Mouse (Mus musculus): Measurements from ENCODE around the gene Krcc1. TPM values are rescaled to one million over a fixed set of nuclear protein-coding genes. Genes with fewer than 3 reads are reported as not detected.
A peak's percentile ranks its signal among the peaks of the same experiment; 100 is the strongest.

Gene Krcc1
- total RNA-seq (2022): 10 to 100 TPM; 15.5 to 22.7 (median 17.5) TPM

GRCm38 (mm10) chr6:71271389-71272315, at the start of gene Krcc1:
Krcc1 (plus strand) TSS chr6:71271677.
- DNase-seq (ENCODE audit: low spot score in 2 of 2): peak; percentile 96

DNA sequence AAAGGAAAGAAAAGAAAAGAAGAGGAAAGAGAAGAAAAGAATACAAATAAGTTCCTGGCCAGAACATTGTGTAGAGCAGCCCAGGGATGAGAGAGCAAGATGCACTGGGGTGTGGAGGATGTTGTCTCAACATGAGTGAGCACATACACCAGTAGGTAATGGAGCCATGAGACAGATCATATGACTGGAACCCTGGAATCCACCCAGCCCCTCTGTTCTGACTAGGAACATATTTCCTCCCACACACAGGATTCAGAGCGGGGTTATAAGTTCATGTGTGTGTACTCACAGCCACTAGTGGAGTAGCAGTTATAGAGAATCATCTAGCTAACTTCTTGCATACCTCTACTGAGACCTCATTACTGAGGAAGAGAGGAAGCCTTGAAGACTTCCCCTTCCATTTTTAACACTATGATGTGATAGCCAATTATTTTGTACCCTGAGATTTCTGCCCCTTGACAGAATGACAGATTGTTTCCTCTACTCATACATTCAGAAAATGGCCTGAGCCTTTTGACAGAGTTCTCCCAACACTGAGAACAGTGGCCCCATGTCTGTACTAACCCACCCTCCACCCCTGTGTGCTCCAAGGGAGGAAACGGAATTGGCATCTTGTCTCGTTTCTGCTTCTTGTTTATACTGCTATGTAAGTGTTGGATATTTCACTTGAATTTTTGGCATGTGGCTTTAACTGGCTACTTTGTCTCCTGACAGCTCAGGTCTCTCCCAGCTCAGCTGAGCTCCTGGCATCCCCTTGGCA, 47.1 kb upstream of the Krcc1 start:
- DNase-seq (ENCODE audit: low spot score in 2 of 2): no peak

GRCm38 (mm10) chr6:71226544-71226943, 44.9 kb upstream of the Krcc1 start:
- DNase-seq (ENCODE audit: low spot score in 2 of 2): no peak

- DNase-seq (ENCODE audit: low spot score in 2 of 2): no peak
Observed at GRCm38 (mm10) chr6:71227157-71227770, 44.2 kb upstream of the Krcc1 start.

- no peak for DNase-seq (ENCODE audit: low spot score in 2 of 2)
Observed at GRCm38 (mm10) chr6:71235121-71235520, 36.4 kb upstream of the Krcc1 start.

GRCm38 (mm10) chr6:71235944-71236343, 35.5 kb upstream of the Krcc1 start:
- DNase-seq (ENCODE audit: low spot score in 2 of 2): no peak

DNA sequence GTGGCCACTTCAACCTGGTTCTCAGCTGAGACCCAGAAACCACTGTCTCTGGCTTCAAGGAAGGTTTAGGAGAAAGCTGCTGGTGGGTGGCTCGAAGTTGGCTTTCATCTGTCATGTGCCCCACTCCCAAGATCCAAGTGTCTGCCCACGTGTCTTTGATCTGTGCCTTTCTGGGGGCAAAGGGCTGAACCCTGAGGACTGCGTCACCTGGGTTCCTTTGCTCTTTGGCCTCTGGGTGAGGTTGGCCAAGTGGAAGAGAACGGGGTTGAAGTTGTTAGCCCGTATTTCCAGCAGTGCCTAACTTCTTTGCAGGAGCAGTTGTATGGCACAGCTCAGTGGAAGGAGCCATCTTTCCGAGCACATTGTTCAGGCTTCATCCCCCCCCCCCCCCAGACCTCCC, 35.0 kb upstream of the Krcc1 start:
- DNase-seq (ENCODE audit: low spot score in 2 of 2): no peak

- DNase-seq (ENCODE audit: low spot score in 2 of 2): no peak
Observed at GRCm38 (mm10) chr6:71237031-71237431, 34.4 kb upstream of the Krcc1 start.

DNA sequence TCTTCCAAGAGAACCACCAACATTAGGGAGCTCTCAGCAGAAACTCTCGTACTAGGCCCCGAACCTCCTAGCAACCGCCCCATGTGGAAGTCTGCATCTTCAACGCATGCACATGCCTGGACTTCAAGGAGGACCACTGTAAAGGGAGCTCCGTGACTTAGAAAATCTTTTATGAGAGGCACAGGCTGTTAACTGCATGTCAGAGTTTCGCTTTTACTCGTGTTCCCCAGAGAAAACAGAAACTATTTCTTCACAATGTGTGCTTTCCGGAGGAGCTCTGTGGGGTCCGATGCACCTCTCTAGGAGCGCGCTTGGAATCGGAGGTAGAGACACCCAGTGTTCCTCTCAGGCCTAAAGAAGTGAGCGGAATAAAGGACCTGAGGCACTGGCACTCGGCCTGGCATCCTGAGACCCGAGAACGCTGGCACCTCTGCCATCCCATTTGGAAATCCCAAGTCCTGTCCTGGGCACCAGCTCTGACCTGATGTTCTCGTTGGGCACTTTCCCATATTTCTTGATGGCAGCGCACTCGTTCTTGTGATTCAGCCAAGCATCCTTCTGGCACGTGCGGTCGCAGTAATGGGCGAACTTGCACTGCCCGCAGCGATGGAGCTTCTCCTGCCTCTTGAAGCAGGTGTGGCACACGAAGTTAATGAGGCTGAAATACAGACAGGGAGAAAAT, 32.3 kb upstream of the Krcc1 start:
- DNase-seq (ENCODE audit: low spot score in 2 of 2): no peak

DNA sequence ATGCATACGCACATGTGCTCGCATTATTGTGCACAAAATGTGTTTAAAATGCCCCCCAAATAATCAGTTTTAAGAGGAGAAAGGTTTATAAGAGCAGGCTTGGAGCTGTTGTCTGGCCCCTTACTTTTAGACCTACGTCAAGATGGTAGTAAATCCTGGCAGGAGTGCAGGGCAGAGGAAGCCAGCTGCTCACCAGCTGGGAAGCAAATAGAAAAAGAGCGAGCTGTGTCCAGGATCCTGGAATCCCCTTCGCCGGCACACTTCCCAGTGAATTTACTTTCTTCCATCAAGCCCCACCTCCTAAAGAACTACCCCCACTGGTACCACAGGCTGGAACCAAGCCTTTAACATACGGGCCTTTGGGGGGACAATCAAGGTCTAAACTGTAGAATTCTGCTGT, 30.6 kb upstream of the Krcc1 start:
- DNase-seq (ENCODE audit: low spot score in 2 of 2): no peak

GRCm38 (mm10) chr6:71242811-71243210, 28.7 kb upstream of the Krcc1 start:
- no peak for DNase-seq (ENCODE audit: low spot score in 2 of 2)

GRCm38 (mm10) chr6:71243258-71243657, 28.2 kb upstream of the Krcc1 start:
- no peak for DNase-seq (ENCODE audit: low spot score in 2 of 2)

DNA sequence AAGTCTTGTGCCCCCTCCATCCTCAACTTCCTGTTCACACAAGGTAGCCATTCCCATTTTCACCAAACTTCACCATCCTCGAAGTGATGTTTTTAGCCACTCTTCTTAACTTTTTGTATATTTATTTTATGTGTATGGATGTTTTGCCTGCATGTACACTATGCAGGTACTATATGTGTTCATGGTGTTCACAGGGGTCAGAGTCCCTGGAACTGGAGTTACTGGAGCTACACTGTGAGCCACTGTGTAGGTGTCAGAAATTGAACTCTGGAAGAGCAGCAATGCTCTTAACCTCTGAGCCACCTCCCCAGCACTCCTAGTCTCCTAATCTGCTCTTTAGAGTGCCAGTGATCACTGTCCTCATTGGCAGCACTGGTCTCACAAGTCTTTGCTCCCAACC, 23.1 kb upstream of the Krcc1 start:
- no peak for DNase-seq (ENCODE audit: low spot score in 2 of 2)

DNA sequence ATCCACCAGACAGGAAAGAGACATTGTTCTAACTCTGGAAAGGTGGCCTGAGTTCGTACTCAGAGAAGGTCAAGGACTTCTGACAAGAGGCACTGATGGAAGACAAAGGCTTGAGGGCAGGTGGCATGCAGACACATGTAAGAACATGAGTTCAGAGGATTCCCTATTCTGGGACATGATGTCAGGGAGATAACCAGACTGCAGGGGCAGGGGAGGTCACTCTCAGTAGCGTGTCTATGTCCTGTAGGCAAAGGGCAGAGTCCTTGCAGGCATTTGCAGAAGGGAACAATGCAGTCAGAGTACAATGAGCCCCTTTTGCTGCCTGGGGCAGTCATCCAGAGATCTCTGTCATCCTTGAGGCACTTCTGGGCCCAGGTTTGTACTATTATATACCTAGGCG, 21.9 kb upstream of the Krcc1 start:
- no peak for DNase-seq (ENCODE audit: low spot score in 2 of 2)

GRCm38 (mm10) chr6:71250951-71251350, 20.5 kb upstream of the Krcc1 start:
- no peak for DNase-seq (ENCODE audit: low spot score in 2 of 2)

DNA sequence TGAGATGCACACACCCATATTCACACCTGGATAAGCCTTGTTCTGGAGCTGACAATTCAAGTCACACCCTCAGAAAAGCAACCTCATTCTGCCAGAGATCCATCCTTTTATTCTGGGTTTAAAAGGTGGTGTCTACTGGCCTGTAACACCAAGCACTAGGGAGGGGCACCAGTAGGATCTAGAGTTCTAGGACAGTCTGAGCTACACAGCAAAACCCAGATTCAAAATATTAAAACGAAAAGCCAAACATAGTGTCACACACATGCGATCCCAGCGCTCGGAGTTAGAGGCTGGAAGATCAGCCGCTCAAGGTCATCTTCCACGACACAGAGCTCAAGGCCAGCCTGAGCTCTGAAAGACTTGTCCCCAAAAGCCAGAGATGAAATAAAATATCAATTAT, 17.0 kb upstream of the Krcc1 start:
- no peak for DNase-seq (ENCODE audit: low spot score in 2 of 2)

- no peak for DNase-seq (ENCODE audit: low spot score in 2 of 2)
Observed at GRCm38 (mm10) chr6:71256166-71256565, 15.3 kb upstream of the Krcc1 start.

- no peak for DNase-seq (ENCODE audit: low spot score in 2 of 2)
Observed at GRCm38 (mm10) chr6:71257375-71257774, 14.1 kb upstream of the Krcc1 start.

- DNase-seq (ENCODE audit: low spot score in 2 of 2): no peak
Observed at GRCm38 (mm10) chr6:71258562-71258961, 12.9 kb upstream of the Krcc1 start.

GRCm38 (mm10) chr6:71259166-71259565, 12.3 kb upstream of the Krcc1 start:
- DNase-seq (ENCODE audit: low spot score in 2 of 2): no peak

DNA sequence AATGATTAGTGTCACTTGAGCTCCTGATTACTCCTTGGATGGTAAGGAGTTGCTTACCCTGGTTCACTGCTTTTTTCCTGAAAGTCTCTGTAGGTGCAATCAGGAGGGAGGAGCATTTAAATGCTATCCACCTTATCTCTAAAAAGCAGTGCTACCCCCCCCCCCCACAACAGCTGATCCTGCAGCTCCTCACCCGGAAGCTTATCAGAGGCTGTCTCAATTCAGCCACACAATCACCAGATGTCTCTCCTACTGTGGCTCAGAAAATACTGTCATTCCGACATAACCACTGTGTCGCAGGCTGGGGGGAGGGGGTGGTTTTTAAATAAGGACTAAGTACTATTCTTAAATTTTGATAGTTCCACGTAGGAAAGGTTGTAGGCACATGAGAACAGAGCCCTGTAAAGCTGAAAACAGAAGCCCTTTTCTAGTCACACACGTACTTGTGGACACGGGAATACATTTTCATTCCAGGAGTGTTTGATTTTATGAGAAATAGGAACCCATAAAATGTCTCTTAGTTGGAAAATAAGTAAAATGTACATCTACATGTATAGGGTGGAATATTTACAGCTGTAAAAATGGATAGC, 11.3 kb upstream of the Krcc1 start:
- DNase-seq (ENCODE audit: low spot score in 2 of 2): no peak

All from layer of hippocampus, adult 8-10 months (tissue).